ENCODE assay signal across 9 mouse cellular contexts in the genomic region with DNA sequence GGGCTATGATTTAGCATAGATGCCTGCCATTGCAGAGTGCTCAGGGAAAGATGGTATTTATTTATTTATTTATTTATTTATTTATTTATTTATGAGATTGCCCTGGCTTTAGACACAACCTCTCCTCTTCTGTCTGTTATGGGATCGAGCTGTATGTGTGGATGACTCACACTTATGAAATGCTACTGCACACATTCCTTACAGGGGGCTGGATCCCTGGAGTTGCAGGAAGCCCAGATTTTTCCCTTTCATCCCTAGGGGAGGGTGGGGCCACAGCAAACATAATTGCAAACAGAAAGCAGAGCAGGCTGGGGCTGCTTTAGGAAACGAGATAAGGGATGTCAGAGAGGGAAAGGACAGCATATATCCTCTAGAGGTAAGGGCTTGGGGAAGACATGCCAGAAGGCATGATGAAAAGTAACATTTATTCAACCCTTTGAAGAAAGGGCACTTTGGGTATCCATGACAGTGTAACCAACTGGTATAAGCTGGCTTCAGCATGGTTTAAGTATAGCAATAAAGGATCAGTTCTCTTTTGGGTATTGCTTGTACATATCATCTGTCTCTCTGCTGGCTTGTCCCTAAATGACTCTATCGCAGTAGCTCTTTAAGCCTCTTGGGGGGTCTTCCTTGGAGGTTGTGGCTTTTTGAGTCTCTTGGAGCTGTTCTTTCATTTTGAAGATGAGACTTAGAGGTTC.
A peak's percentile ranks its signal among the peaks of the same experiment; 100 is the strongest.
DNase-seq lines count a peak whose midpoint lies in the region; ATAC-seq lines count a peak whose summit lies in the region.
"Had no signal": no experiment of that assay in that cellular context is flagged by ENCODE, and none has a peak within 500 bp of the region (broad histone marks: within the 10 kb centered on the region; RNA-seq: fewer than 3 reads in every experiment).

No protein-coding gene starts in this region.

- H3K27me3 ChIP-seq in limb, embryonic 11.5 days (ENCODE audit: control insufficient read depth, insufficient read depth, low read length) = no peaks in the 10 kb centered on the region
- no peaks in the 10 kb centered on the region for H3K27me3 ChIP-seq in limb, embryonic 10.5 days (ENCODE audit: low read depth, poor library complexity, severe bottlenecking)
- peaks cover 9% of the 10 kb centered on the region for H3K27me3 ChIP-seq in forebrain, embryonic 16.5 days (replicated peaks; ENCODE audit: control insufficient read depth, insufficient read depth, low read length)
- H3K27me3 ChIP-seq: kidney, embryonic 15.5 days had no signal

- H3K9me3 ChIP-seq in limb, embryonic 11.5 days (ENCODE audit: control insufficient read depth, low read length) = no peaks in the 10 kb centered on the region
- H3K9me3 ChIP-seq in limb, embryonic 10.5 days (replicated peaks) = no peaks in the 10 kb centered on the region
- no peaks in the 10 kb centered on the region for H3K9me3 ChIP-seq in forebrain, embryonic 16.5 days (ENCODE audit: control insufficient read depth, low read length)
- H3K9me3 ChIP-seq: kidney, embryonic 15.5 days had no signal

- no peaks in the 10 kb centered on the region for H3K36me3 ChIP-seq in limb, embryonic 11.5 days (ENCODE audit: control insufficient read depth, insufficient read depth, low read length)
- no peaks in the 10 kb centered on the region for H3K36me3 ChIP-seq in limb, embryonic 10.5 days
- H3K36me3 ChIP-seq in forebrain, embryonic 16.5 days (ENCODE audit: control insufficient read depth, insufficient read depth) = no peaks in the 10 kb centered on the region
- H3K36me3 ChIP-seq: kidney, embryonic 15.5 days had no signal

- H3K27ac ChIP-seq in limb, embryonic 11.5 days (replicated peaks; ENCODE audit: low read depth, low read length) = no peak overlapping the region
- H3K27ac ChIP-seq in limb, embryonic 10.5 days = no peak overlapping the region
- H3K27ac ChIP-seq in forebrain, embryonic 16.5 days (ENCODE audit: low read length) = no peak overlapping the region
- H3K27ac ChIP-seq: kidney, embryonic 15.5 days had no signal

- WGBS in limb, embryonic 11.5 days = 33% methylated on average over 3 of the region's 3 CpGs
- 37% methylated on average over 3 of the region's 3 CpGs for WGBS in limb, embryonic 10.5 days
- WGBS in forebrain, embryonic 16.5 days = 59% methylated on average over 3 of the region's 3 CpGs

- no peak overlapping the region for H3K4me3 ChIP-seq in limb, embryonic 11.5 days (ENCODE audit: low read depth, low read length)
- no peak overlapping the region for H3K4me3 ChIP-seq in limb, embryonic 10.5 days
- H3K4me3 ChIP-seq in forebrain, embryonic 16.5 days (replicated peaks; ENCODE audit: low read length) = no peak overlapping the region
- H3K4me3 ChIP-seq: kidney, embryonic 15.5 days had no signal

- no peak overlapping the region for H3K9ac ChIP-seq in limb, embryonic 11.5 days (ENCODE audit: low read length)
- no peak overlapping the region for H3K9ac ChIP-seq in forebrain, embryonic 16.5 days (replicated peaks; ENCODE audit: low read depth, low read length)
- H3K9ac ChIP-seq: kidney, embryonic 15.5 days had no signal

- 0 out of 2 replicates have a peak, but pooled peaks have one; percentile 17 for ATAC-seq in limb, embryonic 11.5 days (ENCODE audit: insufficient number of reproducible peaks, low FRiP score, low TSS enrichment, low read depth)
- ATAC-seq in forebrain, embryonic 16.5 days = peak; percentile 31

- peak; percentile 18 for DNase-seq in embryo, embryonic 10 days (ENCODE audit: low spot score)
- DNase-seq in embryo, embryonic 10.5 days (ENCODE audit: low spot score) = no peak
- DNase-seq in limb, embryonic 11.5 days (ENCODE audit: low spot score) = no peak
- no peak for DNase-seq in limb, embryonic 10.5 days (ENCODE audit: low spot score)
- peak; percentile 52 for DNase-seq in skeletal muscle tissue, adult 2 months (ENCODE audit: low read depth, low spot score)
- DNase-seq in thymus, postnatal 36 days = no peak
- no peak for DNase-seq in urinary bladder, postnatal 10 days (ENCODE audit: low spot score)

- no peaks in the 10 kb centered on the region for H3K4me1 ChIP-seq in limb, embryonic 11.5 days (ENCODE audit: control insufficient read depth, insufficient read depth, low read length)
- peaks cover 10% of the 10 kb centered on the region; the same call in 1 of the 2 replicates for H3K4me1 ChIP-seq in limb, embryonic 10.5 days
- H3K4me1 ChIP-seq in forebrain, embryonic 16.5 days (replicated peaks; ENCODE audit: control insufficient read depth, insufficient read depth, low read length) = peaks cover 10% of the 10 kb centered on the region
- H3K4me1 ChIP-seq: kidney, embryonic 15.5 days had no signal

- H3K4me2 ChIP-seq in limb, embryonic 11.5 days (ENCODE audit: low read depth, severe bottlenecking) = no peak overlapping the region
- H3K4me2 ChIP-seq in forebrain, embryonic 16.5 days (ENCODE audit: low read length) = no peak overlapping the region

Comparison
In these comparisons a context has a peak if more than half of its experiments do, and no peak if none do; other contexts are left out.
1. DNase-seq: peak in embryo, embryonic 10 days (single experiment) and skeletal muscle tissue, adult 2 months (single experiment); none in embryo, embryonic 10.5 days (single experiment), limb, embryonic 11.5 days (single experiment), limb, embryonic 10.5 days (single experiment), thymus, postnatal 36 days (0 of 2) and urinary bladder, postnatal 10 days (single experiment).